Mouse (Mus musculus) monocyte, adult 5-6 weeks (primary cell): Measurements from ENCODE around the gene Taok2. TPM values are rescaled to one million over a fixed set of nuclear protein-coding genes. Genes with fewer than 3 reads are reported as not detected.

Experiments
- ATAC-seq: fragments of 153-309, 156-312 bp; replicated peaks from 2 replicates; pipeline ENCODE4 v1.8.0; 2017; ENCODE audit warnings: mild to moderate bottlenecking; ENCODE audit not compliant: low TSS enrichment, insufficient number of reproducible peaks, severe bottlenecking, poor library complexity, low FRiP score
- total RNA-seq: library from RNA; stranded (forward); fragments of 200-1000, 200-491, 200-594 nt; gene quantifications from 3 replicates; pipeline ENCODE4 v1.2.3, GENCODE M21; 2017

Taok2 gene
- total RNA-seq, 1 experiment from 2014 or later = 37.9 TPM

GRCm38 (mm10) chr7:126883731-126884181 is 747 bp downstream of the Taok2 start:
- ATAC-seq = 0 out of 2 replicates have a peak, but pooled peaks have one; percentile 4

GRCm38 (mm10) chr7:126881040-126881439 is 3.5 kb downstream of the Taok2 start:
- no peak for ATAC-seq

- no peak for ATAC-seq
Observed at GRCm38 (mm10) chr7:126877239-126877638, 7.3 kb downstream of the Taok2 start.

GRCm38 (mm10) chr7:126870520-126870891 is 14.0 kb downstream of the Taok2 start:
- ATAC-seq = no peak

GRCm38 (mm10) chr7:126869780-126870519 is 14.6 kb downstream of the Taok2 start:
- no peak for ATAC-seq

GRCm38 (mm10) chr7:126868003-126868402 is 16.5 kb downstream of the Taok2 start:
- no peak for ATAC-seq

GRCm38 (mm10) chr7:126867534-126867933 is 17.0 kb downstream of the Taok2 start:
- ATAC-seq = no peak

- no peak for ATAC-seq
Observed at GRCm38 (mm10) chr7:126863791-126864190, 20.7 kb downstream of the Taok2 start.

GRCm38 (mm10) chr7:126862147-126862784 is 22.2 kb downstream of the Taok2 start, which contains the start of gene Ino80e:
Gene Ino80e (minus strand): TSS chr7:126862377.
- peak; percentile 47 for ATAC-seq

- ATAC-seq = peak; percentile 88
Observed at GRCm38 (mm10) chr7:126861429-126862130, 22.9 kb downstream of the Taok2 start, which contains the start of gene Hirip3. Gene Hirip3 (plus strand): TSS chr7:126861972.

- no peak for ATAC-seq
Observed at GRCm38 (mm10) chr7:126860987-126861386, 23.5 kb downstream of the Taok2 start.

- no peak for ATAC-seq
Observed at GRCm38 (mm10) chr7:126856741-126857420, 27.6 kb downstream of the Taok2 start.

GRCm38 (mm10) chr7:126855641-126856040 is 28.9 kb downstream of the Taok2 start:
- ATAC-seq = no peak

GRCm38 (mm10) chr7:126853454-126853853 is 31.0 kb downstream of the Taok2 start:
- ATAC-seq = no peak

GRCm38 (mm10) chr7:126851192-126851591 is 33.3 kb downstream of the Taok2 start:
- no peak for ATAC-seq

- no peak for ATAC-seq
Observed at GRCm38 (mm10) chr7:126850161-126850560, 34.3 kb downstream of the Taok2 start.

GRCm38 (mm10) chr7:126848794-126849193 is 35.7 kb downstream of the Taok2 start:
- no peak for ATAC-seq

- ATAC-seq = no peak
Observed at GRCm38 (mm10) chr7:126847421-126848398, 36.8 kb downstream of the Taok2 start.
